Mouse (Mus musculus) T-helper 17 cell (primary cell): ENCODE measurements around the gene Lnp1.
"Not testable (repeated sequence)": the region's sequence is repeated elsewhere in the genome, so short reads cannot be mapped to it uniquely, and the experiment has no call there.

Experiments
- in situ Hi-C, 2 experiments: fragments of 300-600 bp; cut with MboI, MseI; formaldehyde crosslinking; loops; 1 replicate in 1 of 2; 2 replicates in 1 of 2; pipeline ENCODE4 v1.15.1; 2025; ENCODE audit warnings: high pct_unique_total_duplicates in 2 of 2

Lnp1 gene

DNA sequence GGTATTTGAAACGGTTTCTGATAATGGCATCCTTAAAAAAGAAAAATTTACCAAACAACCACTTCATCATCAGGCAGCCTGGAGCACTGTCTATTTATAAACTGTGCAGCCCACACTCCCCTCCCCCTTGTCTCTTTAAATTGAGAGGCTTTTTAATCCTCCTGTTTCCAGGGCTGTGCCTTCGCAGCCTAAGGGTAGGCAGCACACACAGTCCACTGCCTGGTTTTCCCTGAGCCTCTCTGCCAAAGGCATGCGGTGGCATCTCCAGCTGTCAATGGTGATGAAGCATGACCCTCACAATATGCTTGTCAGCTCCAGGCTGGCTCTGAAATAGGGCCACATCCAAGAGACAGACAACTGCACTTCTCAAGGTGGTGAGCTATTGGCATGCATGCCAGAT lies at the start of gene Lnp1:
Gene Lnp1 (minus strand): TSS at position 39 of the 400 bp plus-strand sequence.
- in situ Hi-C loops = no loop called here

DNA sequence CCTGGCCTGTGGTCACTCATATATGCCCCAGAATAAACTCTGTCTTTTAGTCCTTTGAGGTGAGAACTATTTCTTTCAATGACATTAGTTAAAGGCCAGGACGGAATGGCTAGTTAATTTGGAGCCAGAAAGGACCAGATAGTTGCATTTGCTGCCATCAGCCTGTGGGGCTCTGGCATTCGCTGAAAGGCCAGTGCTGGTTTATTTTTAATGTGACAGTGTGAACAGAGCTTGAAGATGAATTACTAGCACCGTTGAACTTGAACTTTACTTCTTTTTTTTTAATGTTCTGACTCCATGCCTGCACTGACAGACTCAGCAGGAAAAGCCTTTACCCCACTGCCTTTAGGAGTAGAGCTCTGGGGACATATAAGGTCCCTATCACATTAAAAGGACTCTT lies 46.8 kb upstream of the Lnp1 start:
- in situ Hi-C loops = loop anchor here in 1 of 2 experiments (25.0 kb wide), 1 partner anchor 1388 kb away; no protein-coding TSS in a partner anchor

DNA sequence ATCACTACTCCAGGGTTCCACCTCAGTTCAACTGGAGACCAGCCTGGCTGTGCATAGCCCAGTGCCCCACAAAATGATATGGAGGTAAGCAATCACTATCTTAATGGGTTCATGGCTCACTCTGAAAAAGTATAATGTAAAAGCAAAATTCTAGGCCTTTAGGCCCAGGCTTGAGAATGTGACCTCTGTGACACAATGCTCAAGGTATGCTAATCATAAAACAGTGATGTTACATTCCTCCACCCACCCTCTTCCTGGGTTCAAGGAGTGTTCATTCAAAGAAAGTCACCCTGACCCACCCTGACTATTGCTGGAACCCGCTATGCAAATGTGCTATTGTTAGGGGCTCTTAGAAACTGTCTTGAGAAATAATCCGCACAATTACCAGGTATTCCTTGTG lies 30.4 kb upstream of the Lnp1 start:
- in situ Hi-C loops = not testable (repeated sequence)

DNA sequence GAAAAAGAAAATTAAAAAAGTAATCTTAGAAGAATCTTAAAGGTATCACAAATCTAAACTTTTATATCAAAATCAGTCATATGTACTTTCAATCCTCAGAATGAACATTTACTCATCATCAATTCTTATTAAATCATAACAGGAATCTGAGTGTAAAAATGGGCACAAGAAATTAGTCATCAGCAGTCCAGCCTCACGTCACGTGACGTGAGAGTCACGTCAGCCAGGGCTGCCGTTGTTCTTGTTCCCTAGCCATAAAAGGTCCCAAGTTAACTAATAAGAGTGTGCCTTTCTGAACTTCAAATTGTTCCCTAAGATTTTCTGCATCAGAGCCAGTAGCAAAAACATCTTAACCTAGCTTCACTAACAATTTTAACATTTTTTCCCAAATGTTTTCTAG lies 21.2 kb upstream of the Lnp1 start:
- in situ Hi-C loops = no loop called here

DNA sequence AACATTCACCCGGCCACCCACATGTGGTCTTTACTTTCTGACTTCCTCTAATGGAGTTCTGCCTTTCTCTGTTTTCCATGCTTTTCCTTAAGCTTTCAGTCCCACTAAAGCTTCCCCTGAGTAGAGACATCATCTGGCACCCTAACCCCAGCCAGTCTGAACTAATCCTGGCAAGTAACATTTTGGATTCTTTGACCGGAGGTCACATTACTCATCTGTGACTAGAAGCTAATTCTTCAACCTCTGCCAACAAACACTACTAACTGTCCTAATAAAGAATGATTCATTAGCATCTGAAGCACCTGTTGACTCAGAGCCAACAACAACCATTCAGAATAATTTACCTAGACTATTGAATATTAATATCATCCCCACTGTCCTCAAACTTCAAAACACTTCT lies 14.5 kb upstream of the Lnp1 start:
- in situ Hi-C loops = no loop called here

DNA sequence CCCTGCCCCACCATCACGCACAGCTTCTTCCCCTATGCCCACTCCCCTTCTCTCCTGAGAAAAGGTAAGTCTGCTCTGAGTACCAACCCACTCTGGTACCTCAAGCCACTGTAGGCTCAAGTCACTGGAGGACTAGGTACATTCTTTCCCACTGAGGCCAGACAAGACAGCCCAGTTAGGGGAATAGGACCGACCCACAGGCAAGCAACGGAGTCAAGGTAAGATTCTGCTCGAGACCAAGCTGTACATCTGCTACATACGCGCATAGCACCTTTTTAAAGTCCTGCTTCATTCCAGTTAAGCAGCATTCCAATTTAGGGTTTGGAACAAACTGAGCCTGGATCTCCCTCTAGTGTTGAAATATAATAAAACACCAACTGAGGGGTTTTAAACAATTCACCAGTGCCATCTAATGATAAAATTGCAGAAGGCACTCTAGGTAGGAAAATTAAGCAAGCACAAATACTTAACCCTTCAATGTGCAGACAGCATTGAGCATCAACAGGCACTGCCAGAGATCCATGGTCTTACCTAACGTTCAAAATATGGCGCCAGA lies 7.7 kb downstream of the Lnp1 start:
- in situ Hi-C loops = no loop called here

DNA sequence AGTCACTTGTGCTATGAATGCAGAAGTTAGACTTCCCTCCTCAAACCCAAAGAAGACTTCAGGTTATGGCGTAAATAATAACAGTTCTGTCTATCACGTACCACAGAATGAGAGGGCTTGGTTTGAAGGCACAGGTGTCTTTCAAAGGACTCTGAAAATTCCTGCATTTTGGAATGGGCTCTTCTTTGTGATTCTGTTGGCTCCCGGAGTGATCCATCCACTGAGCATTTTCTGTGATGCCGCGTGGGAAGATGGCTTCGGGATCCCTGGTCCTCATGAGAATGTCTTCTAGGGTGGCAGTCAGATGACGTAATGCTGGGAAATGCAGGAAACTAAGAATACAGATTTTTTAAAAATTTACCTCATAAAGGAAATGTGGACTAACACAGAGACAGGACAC lies 10.6 kb downstream of the Lnp1 start:
- in situ Hi-C loops = loop anchor here in 1 of 2 experiments (5.0 kb wide), 1 partner anchor 105 kb away; no protein-coding TSS in a partner anchor

DNA sequence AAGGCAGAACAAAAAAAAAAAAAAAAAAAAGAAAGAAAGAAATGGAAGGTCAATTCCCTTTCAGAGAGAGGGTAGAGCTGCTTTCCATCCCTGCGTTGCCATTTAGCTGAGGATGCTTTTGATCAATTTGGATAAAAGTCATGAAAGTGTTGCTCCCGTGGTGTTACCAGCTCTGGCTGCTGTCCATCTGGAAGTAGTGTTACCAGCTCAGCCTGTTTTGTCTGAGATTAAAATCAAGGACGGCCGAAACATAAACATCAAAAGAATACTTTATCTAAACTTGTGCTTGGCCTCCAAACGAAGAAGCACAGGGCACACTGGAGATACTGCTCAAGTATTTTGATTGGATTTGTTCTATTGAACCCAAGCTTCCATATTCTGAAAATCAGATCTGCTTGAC lies 18.9 kb downstream of the Lnp1 start:
- in situ Hi-C loops = no loop called here

DNA sequence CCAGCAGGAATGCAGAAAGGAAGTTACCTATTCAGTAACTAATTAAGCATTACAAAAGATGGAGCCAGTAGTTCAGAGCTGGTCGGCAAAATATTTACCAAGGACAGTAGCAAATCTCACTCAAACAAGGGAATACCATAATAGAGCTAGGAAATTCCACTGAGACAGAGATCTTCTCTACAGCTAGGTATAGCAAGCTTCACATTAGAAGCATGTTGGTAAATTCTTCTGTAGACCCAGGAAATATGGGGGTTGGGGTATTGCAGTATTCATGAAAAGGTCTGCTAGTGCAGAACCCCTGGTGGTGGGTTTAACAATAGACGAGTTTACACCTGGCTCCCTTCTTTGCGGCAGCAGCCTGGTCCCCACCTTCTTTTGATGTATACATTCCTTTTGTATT lies 25.7 kb downstream of the Lnp1 start:
- in situ Hi-C loops = not testable (repeated sequence)

DNA sequence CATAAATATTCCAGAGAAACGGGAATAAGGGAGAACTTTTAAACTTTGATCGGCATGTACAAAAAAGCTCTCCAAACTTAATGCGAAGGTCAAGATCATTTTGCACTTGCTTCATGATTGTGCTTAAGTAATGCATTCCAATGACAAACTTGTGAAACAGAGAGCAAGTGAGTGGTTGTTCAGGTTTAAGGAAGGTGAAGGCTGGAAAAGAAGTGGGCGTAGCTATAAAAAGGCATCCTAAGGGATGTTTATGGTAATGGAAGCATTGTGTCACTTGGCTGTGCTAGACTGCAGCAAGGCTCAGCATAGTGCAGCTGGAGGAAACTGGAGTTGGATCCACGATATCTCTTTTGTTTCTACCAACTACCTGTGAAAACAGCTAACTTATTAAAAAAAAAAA lies 36.3 kb downstream of the Lnp1 start:
- in situ Hi-C loops = no loop called here

DNA sequence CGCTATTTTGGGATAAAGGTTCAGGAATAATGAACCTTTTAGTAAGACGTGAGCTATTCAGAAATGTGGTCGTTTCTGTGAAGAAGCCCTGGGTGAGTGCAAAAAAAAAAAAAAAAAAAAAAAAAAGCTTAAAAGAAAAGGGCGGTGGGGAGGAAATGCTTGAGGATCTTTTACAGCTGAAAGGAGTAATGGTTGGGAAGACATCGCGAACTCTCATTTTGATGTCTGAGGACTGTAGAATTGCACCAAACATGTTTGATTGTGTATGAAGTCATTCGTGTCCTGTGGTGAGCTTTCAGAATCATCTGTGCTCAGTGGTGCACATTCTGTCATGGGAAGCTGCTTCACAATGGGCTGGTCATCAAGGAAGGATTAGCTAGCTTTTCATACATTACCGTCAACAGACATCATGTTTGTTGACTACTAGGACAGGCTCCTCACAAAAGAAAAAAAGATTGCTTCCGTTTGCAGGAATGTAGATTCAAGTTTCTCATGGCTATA lies 41.2 kb downstream of the Lnp1 start:
- in situ Hi-C loops = loop anchor here in 1 of 2 experiments (10.0 kb wide), 1 partner anchor 442 kb away; no protein-coding TSS in a partner anchor

DNA sequence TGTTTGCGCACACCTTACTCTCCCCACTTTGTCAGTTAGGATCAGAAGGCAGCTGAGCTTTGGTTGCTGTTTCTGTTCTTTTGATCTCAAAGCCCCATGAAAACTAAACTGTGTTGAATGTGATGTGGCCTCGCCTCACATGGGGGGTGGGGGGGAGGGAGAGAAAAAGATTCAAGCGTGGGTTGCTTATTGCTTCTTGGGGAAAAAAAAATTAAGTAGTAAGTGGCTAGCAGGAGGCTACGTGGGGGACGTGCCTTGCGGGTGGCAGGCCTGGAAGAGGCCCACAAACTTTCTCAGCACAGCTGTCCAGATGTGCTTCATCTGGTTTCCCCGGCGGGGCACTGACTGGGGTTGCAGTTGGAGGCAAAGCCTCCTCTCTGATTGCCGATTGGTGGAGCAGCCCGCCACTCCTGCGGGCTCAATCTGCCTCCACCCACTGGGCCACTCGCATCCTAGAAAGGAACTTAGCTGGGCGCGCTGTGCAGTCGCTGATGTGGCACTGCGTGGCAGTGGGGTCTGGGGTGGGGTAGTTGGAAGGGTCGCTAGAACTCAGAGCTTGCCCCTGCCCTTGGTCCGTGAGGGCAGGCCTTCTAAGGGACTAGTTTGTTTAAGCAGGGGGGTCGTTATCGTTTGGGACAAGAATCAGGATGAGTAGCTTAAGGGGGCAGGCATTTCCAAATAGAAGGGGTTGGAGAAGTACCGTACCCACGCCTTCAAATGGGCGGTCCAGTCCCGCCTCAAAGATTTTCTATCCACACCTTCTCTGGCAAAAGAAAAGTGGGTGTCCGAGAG lies 41.8 kb downstream of the Lnp1 start, which contains the start of gene Tmem45a:
Gene Tmem45a (minus strand): TSS at position 343 of the 792 bp plus-strand sequence.
- in situ Hi-C loops = loop anchor here in 1 of 2 experiments (10.0 kb wide), 1 partner anchor 441 kb away; no protein-coding TSS in a partner anchor

DNA sequence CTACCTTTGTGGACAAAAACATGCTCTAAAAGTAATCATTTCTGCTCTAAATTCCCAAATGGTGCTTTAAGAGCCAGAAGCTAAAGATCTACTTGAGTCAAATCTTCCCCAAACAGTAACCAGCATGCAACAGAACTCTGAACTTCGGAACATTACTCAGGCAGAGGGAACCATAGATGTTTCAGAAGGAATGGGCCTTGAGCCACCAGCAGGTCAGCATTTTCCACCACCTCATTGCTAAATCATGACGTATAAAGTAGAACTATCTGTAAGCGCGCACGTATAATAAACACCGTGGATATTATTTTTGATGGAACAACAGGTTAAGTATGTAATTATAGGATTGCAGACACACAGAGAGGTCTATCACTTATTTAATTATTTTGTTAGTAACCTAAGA lies 43.0 kb downstream of the Lnp1 start:
- in situ Hi-C loops = loop anchor here in 1 of 2 experiments (10.0 kb wide), 1 partner anchor 440 kb away; no protein-coding TSS in a partner anchor

DNA sequence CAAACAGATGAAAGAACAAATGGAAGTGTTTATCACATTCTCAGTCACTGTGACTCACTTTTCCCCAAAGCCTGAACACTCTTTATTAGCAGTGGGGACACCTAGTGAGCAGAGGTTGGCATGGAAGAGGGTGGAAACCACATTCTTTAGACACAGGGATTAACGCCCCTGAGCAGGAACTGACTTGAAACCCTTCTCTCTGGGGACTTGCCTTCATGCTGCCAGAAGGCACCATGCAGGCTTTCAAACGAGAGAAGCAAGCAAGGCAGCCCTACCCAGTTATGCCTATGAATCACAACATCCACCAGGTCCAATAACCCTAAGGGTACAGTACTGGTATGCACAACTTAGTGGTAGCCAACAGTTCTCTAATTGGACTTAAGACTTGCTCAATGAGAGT lies 54.5 kb downstream of the Lnp1 start:
- in situ Hi-C loops = no loop called here

DNA sequence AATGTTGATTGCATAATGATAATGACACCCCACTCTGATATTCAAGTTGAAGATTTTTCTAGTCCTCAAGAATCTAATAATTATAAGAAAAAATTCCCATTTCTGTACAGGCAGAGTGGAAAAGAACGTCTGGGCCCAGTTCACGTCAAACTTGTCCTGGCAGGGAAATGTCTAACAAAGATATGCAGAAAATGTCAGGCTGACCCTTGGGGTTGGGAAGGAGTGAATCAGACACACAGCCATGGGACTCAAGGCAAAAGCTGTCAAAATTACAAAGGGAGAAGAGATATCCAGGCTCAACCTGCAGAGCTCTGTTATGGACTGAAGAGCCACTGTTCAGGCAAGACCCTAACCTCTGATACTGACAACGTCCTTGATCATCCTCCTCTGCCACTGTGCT lies 57.4 kb downstream of the Lnp1 start:
- in situ Hi-C loops = no loop called here

DNA sequence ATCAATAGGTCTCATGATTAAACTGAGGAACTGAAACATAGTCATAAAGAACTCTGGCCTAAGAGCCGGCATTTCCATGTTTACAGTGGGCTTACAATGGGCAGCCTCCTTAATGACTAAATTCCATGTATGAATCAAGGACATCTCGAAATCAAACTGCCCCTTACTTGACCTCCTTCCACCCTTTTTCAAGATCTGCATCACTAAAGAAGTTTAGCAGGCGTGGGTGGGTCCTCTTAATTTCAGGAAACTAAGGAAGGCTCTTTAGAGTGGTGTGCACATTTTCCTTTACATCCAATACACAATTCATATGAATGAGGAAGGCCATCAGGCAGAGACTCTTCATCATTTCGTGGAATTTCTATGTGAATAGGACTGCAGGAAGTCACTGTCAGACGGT lies 59.5 kb downstream of the Lnp1 start:
- in situ Hi-C loops = no loop called here

DNA sequence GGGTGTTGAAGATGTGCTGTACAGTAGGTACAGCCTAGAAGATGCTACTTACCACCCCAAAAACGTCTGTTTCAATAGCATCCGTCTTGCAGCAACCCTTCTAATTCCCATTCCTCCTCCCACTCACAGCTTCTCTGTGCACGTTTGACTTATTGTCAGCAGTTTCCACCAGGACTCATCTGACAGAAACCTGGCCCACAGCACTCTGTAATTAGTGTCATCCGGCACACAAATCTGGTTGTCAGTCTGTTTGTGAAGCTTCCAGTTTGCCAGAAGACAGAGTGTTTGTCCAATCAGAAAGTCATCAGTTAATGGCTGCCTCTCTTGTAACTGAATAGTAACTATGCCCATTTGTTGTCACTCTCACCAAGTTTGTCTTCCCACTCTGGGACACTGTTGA lies 60.3 kb downstream of the Lnp1 start:
- in situ Hi-C loops = no loop called here
